Comparison of ENCODE assay signal across 8 mouse cellular contexts in the genomic region with DNA sequence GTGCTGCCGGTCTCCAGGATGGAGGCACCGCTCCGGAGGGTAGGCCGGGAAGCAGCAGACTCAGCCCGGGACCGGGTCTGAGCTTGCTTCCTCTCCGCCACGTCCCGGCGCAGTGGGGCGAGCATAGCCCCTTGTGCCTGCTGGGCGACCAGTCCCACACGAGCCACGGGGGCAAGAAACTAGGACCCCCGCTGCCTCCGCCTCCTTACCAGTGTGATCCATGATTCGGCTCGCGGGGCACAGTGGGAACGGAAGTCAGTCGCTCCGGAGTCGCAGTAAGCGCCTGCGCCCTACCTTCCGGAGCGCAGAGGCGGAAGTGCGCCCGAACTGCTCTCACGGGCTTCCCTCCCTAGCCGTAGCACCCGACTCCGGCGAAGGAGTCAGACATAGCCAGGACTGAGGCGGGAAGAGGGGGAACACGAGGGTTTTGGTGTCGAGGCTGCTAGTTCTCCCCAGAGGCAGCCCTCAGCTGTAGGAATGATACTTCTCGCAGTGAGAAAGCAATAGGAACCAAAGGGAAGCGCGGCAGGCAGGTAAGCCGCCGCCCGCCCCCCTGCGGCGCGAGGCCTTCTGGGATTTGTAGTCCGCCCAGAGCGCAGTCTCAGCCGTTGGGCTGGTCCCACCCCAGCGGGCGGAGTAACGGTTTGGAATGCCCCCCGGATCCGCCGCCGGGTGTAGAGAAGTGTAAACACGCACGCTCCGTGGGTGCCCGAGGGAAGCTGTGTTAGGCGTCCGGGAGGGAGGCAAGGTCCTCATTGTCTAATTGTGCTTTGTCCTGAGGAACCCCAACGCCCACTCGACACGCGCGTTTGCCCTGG. TPM values are rescaled to one million over a fixed set of nuclear protein-coding genes. Genes with fewer than 3 reads are reported as not detected.
DNase-seq lines count a peak whose midpoint lies in the region; ATAC-seq and TF ChIP-seq lines count a peak whose summit lies in the region.

A gene (minus strand): TSS at position 303 of the 818 bp plus-strand sequence.

- peak within 1 kb of the TSS; percentile 87 for H3K4me2 ChIP-seq in embryonic facial prominence, embryonic 13.5 days
- H3K4me2 ChIP-seq in limb, embryonic 13.5 days (replicated peaks): peak within 1 kb of the TSS; percentile 87
- peak within 1 kb of the TSS; percentile 82 for H3K4me2 ChIP-seq in midbrain, embryonic 16.5 days (ENCODE audit: low read length)

- H3K9ac ChIP-seq in embryonic facial prominence, embryonic 13.5 days: peak within 1 kb of the TSS; percentile 92
- H3K9ac ChIP-seq in heart, adult 2 months (ENCODE audit: low read depth, low read length): peak within 1 kb of the TSS; percentile 92
- peak within 1 kb of the TSS; percentile 88 for H3K9ac ChIP-seq in limb, embryonic 13.5 days
- H3K9ac ChIP-seq in midbrain, embryonic 16.5 days (ENCODE audit: low read depth, low read length): peak within 1 kb of the TSS; percentile 80

- TF ChIP-seq CTCF in heart, adult 2 months (IDR thresholded peaks at IDR 0.05): no peak

- H3K9me3 ChIP-seq in embryonic facial prominence, embryonic 13.5 days: no peaks in the 10 kb centered on the region
- no peaks in the 10 kb centered on the region for H3K9me3 ChIP-seq in limb, embryonic 13.5 days
- no peaks in the 10 kb centered on the region for H3K9me3 ChIP-seq in midbrain, embryonic 16.5 days (replicated peaks; ENCODE audit: control insufficient read depth, low read length, poor library complexity, severe bottlenecking)

- H3K27ac ChIP-seq in embryonic facial prominence, embryonic 13.5 days: peak within 1 kb of the TSS; percentile 92
- peak within 1 kb of the TSS; percentile 98 for H3K27ac ChIP-seq in heart, adult 2 months
- peak within 1 kb of the TSS; percentile 80 for H3K27ac ChIP-seq in limb, embryonic 13.5 days
- peak within 1 kb of the TSS; percentile 97 for H3K27ac ChIP-seq in midbrain, embryonic 16.5 days (ENCODE audit: low read length)

- TF ChIP-seq EP300 in heart, adult 2 months (IDR thresholded peaks at IDR 0.05; ENCODE audit: insufficient read depth, low read depth, low read length): 0 out of 2 replicates have a peak, but pooled peaks have one; percentile 22

- peak; percentile 92 for DNase-seq in 3134 (ENCODE audit: extremely low read depth, insufficient read length, low spot score)
- peak; percentile 98 for DNase-seq in adrenal gland, postnatal 36 days
- peak; percentile 97 to 98 for DNase-seq in heart, adult 2 months
- DNase-seq in kidney, adult 8-10 months: peak; percentile 91 to 94
- peak; percentile 94 to 96 for DNase-seq in spleen, postnatal 10 days (ENCODE audit: low spot score in 2 of 2)

- H3K79me2 ChIP-seq in heart, adult 2 months (replicated peaks; ENCODE audit: control insufficient read depth, insufficient read depth, low read length): 0 out of 2 replicates have a peak, but pooled peaks cover 1% of the 10 kb centered on the region

- peak within 1 kb of the TSS; percentile 90 for H3K4me3 ChIP-seq in embryonic facial prominence, embryonic 13.5 days
- H3K4me3 ChIP-seq in heart, adult 2 months: peak within 1 kb of the TSS; percentile 84
- peak within 1 kb of the TSS; percentile 90 for H3K4me3 ChIP-seq in limb, embryonic 13.5 days
- peak within 1 kb of the TSS; percentile 81 for H3K4me3 ChIP-seq in midbrain, embryonic 16.5 days (ENCODE audit: low read depth, low read length)

- peaks cover under 1% of the 10 kb centered on the region; the same call in 1 of the 2 replicates for H3K36me3 ChIP-seq in embryonic facial prominence, embryonic 13.5 days
- H3K36me3 ChIP-seq in heart, adult 2 months (ENCODE audit: control insufficient read depth, insufficient read depth, low read length): no peaks in the 10 kb centered on the region
- no peaks in the 10 kb centered on the region; the same call in 1 of the 2 replicates for H3K36me3 ChIP-seq in limb, embryonic 13.5 days
- H3K36me3 ChIP-seq in midbrain, embryonic 16.5 days (ENCODE audit: control insufficient read depth, insufficient read depth, low read length): no peaks in the 10 kb centered on the region

- under 1% methylated on average over 68 of the region's 68 CpGs for WGBS in embryonic facial prominence, embryonic 13.5 days
- under 1% methylated on average over 68 of the region's 68 CpGs for WGBS in heart, adult 2 months
- WGBS in limb, embryonic 13.5 days: under 1% methylated on average over 68 of the region's 68 CpGs
- WGBS in midbrain, embryonic 16.5 days: under 1% methylated on average over 64 of the region's 68 CpGs

- TF ChIP-seq POLR2A in heart, adult 2 months (IDR thresholded peaks at IDR 0.05; ENCODE audit: insufficient read depth, low read depth, low read length): peak; percentile 96

- peak; percentile 98 for ATAC-seq in embryonic facial prominence, embryonic 13.5 days (ENCODE audit: insufficient number of reproducible peaks, insufficient read depth, low FRiP score, low TSS enrichment, low read depth)
- ATAC-seq in limb, embryonic 13.5 days (ENCODE audit: low FRiP score, low read depth): peak; percentile 98
- ATAC-seq in midbrain, embryonic 16.5 days: peak; percentile 99

- peaks cover 14% of the 10 kb centered on the region for H3K4me1 ChIP-seq in embryonic facial prominence, embryonic 13.5 days
- peaks cover 2% of the 10 kb centered on the region for H3K4me1 ChIP-seq in heart, adult 2 months (ENCODE audit: control insufficient read depth, insufficient read depth, low read length)
- peaks cover 22% of the 10 kb centered on the region for H3K4me1 ChIP-seq in limb, embryonic 13.5 days
- H3K4me1 ChIP-seq in midbrain, embryonic 16.5 days (ENCODE audit: control insufficient read depth, insufficient read depth, low read length): peaks cover 14% of the 10 kb centered on the region

- H3K27me3 ChIP-seq in embryonic facial prominence, embryonic 13.5 days: peaks cover 2% of the 10 kb centered on the region; the same call in 1 of the 2 replicates
- no peaks in the 10 kb centered on the region for H3K27me3 ChIP-seq in heart, adult 2 months (ENCODE audit: control insufficient read depth, insufficient read depth, low read length)
- H3K27me3 ChIP-seq in limb, embryonic 13.5 days: no peaks in the 10 kb centered on the region
- no peaks in the 10 kb centered on the region for H3K27me3 ChIP-seq in midbrain, embryonic 16.5 days (ENCODE audit: control insufficient read depth, insufficient read depth, low read depth, low read length)

- intact Hi-C loops in heart, adult 2 months (cut with DNase I): loop anchor here (2.0 to 10.0 kb wide), 5 partner anchors 125 to 423 kb away; a partner anchor contains a TSS

RNA-seq across cellular contexts. Expression of the gene that starts here (rescaled TPM):
- 10 to 100 TPM; 16.9 to 20.7 TPM for total RNA-seq in adrenal gland, postnatal 36 days (2021)
- 15.1 and 16.5 TPM in 2 replicates for polyA plus RNA-seq in embryonic facial prominence, embryonic 13.5 days (2015; fragmentation: Nextera tagmentation; extraction: Ambion mirVana)
- total RNA-seq in heart, adult 2 months (2021): 10 to 100 TPM; 11.1 TPM
- polyA plus RNA-seq in heart, adult 2 months (2012; rRNA removed): 4.6 and 7.0 TPM in 2 replicates
- polyA plus RNA-seq in limb, embryonic 13.5 days (2015; fragmentation: Nextera tagmentation; extraction: Ambion mirVana): 13.6 and 14.4 TPM in 2 replicates
- polyA plus RNA-seq in midbrain, embryonic 16.5 days (2015; fragmentation: Nextera tagmentation; extraction: Ambion mirVana): 17.4 and 18.2 TPM in 2 replicates

Comparison
In these comparisons a context has a peak if more than half of its experiments do, and no peak if none do; other contexts are left out.
1. Peak in every context shown above with its lines: DNase-seq, ATAC-seq, H3K4me3 ChIP-seq and H3K27ac ChIP-seq.